Mouse (Mus musculus) cerebellum, postnatal 25 days (tissue): ENCODE data around the gene Fhad1.

Experiments used
- DNase-seq, 2 experiments: peaks; one replicate each; pipeline ENCODE4 v3.0.0; 2021; ENCODE audit warnings: mixed read lengths in 2 of 2

Gene Fhad1

DNA sequence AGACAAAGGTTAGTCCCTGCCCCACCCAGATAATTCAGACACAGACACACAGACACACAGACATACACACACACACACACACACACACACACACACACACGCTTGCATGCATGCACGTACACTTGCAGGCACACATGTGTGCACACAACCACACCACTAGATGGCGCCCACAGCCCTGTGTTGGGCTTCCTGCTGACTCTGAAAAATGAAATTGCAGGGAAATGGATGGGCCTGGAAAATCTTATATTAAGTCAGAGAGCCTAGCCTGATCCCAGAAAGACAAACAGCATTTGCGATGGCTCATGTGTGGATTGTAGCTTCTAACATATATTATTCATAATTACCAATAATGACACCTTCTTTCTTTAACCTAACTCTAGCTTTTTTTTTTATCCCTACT, 38.7 kb downstream of the Fhad1 start:
- DNase-seq, result peak; percentile 44 to 73

DNA sequence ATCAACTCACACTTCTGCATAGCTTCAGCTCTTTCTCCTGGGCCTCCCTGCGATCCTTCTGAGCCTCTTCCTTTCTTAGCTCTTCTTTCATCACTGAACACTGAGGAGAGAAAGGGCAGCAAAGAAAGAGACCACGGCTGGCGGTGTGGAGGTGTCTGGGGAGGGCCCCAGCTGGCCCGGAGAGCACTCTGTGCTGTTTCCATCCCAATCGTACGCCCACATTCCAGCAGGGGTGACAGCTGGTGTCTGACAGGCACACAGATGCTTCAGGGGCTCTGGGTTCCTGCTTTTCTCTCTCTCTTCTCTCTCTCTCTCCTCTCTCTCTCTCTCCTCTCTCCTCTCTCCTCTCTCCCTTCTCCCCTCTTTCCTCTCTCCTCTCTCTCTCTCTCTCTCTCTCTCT, 50.3 kb downstream of the Fhad1 start:
- no peak for DNase-seq

GRCm38 (mm10) chr4:141963907-141964306, 51.0 kb downstream of the Fhad1 start:
- no peak for DNase-seq

- peak; percentile 62 to 81 for DNase-seq
Measured at GRCm38 (mm10) chr4:141962811-141963685, 51.8 kb downstream of the Fhad1 start.

- no peak for DNase-seq
Measured at GRCm38 (mm10) chr4:141960037-141960436, 54.8 kb downstream of the Fhad1 start.

DNA sequence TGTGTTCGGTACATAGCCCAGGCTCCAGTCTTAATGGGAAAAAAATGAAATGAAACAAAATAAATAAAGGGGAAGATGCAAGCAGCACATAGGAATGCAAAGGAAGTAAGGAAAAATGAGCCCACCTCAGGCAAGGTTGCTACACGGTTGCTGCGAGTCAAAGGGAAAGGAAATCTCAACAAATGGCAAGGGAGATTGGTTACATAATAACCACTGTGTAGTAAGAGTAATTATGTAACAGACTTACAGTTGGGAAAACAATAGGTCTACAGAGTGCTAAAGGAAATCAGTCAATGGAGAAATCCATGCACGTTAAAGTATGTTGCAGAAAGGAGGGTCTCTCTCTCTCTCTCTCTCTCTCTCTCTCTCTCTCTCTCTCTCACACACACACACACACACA, 55.3 kb downstream of the Fhad1 start:
- no peak for DNase-seq

DNA sequence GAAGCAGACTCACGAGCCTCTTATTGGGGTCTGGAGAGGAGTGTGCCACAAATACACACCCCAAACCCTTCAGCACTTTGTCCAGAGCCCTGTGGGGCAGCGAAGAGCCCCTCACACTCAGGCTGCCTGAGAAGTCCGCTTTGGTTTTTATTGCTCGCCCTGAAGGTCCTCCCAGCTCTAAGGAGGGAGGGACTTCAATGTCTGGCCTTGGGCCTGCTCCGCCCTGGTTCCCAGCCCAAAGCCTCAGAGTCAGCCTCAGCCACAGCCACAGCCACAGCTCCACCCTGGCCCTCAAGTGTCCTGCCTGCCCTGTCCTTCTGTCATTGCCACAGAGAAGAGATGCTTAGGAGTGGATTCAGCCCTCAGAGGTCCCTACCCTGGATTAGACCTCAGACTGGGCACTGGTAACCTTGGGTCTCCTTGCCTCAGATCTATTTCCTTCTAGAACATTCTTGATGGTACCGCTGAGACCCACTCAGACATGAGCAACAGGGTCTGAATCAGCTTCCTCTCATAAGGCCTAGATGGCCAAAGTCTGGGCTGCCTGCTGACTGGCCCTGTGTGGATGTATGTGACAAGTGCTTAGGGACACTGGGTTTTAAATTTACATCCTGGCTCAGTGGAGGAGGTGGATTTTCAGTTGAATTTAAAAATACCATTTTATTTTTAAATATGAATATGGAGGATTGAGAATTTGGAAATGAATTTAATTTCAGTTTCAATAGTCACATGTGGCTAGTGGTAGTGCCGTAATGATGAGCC, 56.1 kb downstream of the Fhad1 start:
- peak in 1 of 2 experiments; percentile 27 for DNase-seq

DNA sequence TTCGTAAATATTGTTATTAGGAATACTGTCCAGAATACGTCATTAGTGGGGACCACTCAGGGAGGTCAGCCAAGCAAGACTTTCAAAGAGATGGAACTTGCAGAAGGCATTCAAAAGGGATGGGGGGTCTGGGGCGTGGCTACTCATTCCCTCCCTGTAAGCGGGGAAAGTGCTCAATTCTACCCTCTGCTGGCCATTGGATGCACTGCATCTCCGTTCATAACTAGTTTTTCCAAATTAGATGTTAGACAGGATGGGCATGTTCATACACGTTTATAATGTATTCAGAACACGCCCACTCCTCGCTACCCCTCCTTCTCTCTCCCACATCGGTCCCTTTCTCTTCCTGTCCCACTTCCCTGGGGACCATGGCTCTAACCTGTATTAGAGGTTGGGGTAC, 56.7 kb downstream of the Fhad1 start:
- DNase-seq, result peak; percentile 73 to 84

- DNase-seq, result no peak
Measured at GRCm38 (mm10) chr4:141957740-141958139, 57.1 kb downstream of the Fhad1 start.

DNA sequence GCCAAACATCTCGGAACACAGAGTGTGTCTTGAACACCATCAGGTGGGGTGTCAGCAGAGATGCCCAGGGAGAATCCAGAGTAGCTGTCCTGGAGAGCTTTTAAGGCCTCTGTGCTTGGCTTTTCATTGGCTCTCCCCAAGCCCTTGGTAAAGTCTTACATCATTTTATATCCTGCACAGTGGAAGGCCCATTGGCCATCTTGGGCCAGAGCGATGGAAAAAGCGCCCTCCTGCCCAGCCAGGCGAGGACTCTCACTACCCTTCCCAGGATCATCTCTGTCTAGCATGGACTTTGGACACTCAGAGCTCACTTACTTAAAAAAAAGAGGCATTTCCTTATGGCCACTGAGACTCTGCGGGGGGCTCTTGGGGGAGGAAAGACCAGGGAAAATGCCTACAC, 58.0 kb downstream of the Fhad1 start:
- no peak for DNase-seq

- DNase-seq, result no peak
Measured at GRCm38 (mm10) chr4:141954770-141955720, 59.8 kb downstream of the Fhad1 start.

DNA sequence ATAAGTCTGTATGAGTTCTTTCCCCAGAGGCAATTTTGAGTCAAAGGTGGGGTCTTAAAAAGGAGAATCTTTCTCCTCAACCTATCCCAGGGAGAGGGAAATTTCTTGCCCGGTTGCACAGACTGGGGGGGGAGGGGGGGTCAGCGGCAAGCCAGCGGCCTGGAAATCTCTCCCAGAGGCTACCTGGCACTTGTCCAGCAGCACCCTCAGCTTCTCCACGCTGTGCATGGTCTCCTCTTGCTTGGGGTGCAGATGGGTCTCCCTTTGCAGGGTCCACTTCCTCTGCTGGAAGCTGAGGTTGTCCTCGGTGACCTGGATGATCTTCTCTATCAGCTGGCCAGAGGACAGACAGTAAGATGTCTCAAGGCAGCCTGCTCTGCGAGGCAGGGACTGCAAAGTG, 61.0 kb downstream of the Fhad1 start:
- DNase-seq, result no peak

DNA sequence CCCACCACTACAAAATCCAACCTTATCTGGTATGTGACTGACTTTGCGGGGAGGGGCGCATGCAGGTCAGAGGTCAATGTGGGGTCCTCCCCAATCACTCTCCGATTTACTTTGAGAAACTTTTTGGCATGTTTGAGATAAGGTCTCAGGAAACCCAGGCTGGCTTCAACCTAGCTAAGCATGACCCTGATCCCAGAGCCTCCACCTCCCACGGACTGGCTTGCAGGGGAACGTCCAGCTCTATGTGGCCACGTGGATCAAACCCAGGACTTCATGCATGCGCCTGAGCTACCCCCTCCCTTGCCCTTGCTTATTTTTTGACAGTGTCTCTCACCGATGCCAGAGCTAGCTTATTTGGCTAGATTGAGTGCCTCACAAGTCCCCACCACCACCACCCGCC, 61.6 kb downstream of the Fhad1 start:
- no peak for DNase-seq

DNA sequence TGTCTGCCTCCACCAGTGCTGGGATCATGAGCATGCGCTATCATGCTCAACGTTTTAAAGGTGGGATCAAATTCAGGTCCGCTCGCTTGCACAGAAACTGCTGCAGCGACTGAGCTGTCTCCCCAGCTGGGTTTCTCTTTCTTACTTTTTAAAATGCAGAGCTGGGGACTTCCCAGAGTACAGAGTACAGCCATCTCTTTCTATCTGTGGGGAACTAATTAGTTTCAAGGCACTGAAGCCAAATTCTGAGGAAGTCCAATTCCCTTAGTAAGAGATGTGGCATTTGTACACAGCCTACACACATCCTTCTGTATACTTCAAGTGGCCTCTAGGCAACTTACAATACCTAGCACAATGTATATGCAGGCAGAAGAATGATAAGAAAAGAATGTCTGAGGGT, 62.1 kb downstream of the Fhad1 start:
- DNase-seq, result no peak

- no peak for DNase-seq
Measured at GRCm38 (mm10) chr4:141952114-141952513, 62.8 kb downstream of the Fhad1 start.

DNA sequence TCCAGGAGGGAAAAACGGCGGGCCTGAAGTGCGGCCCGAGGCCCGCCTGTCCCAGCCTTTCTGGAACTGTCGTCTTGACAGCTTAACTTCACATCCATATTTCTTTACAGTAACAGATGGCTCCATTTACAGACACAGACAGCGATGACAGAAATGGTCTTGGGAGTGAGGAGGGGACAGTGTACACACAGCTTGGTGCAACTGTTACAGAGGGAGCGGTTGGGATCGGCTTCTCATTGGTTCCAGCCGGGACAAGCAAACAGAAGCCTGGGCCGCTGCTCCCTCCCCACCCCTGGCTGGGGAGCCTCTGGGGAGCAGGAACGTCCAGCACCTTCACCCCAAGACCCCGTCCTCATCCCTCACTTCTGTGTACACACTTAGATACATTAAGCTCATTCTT, 65.4 kb downstream of the Fhad1 start:
- DNase-seq, result no peak

DNA sequence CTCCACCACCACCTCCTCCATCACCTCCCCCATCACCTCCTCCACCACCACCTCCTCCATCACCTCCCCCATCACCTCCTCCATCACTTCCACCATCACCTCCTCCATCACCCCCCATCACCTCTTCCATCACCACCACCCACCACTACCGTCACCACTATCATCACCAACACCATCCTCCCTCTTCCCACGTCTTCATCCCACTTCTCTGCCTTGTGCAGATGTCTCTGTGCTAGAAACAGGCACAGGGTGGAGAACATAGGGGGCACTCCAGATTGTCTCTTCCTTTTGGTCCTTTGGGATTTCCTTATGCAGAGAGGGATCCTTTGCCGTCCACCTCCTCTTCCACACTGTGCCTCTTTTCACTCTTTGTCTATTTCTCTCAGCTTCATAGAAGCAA, 66.1 kb downstream of the Fhad1 start:
- DNase-seq, result no peak

- DNase-seq, result no peak
Measured at GRCm38 (mm10) chr4:141942403-141942802, 72.5 kb downstream of the Fhad1 start.

DNA sequence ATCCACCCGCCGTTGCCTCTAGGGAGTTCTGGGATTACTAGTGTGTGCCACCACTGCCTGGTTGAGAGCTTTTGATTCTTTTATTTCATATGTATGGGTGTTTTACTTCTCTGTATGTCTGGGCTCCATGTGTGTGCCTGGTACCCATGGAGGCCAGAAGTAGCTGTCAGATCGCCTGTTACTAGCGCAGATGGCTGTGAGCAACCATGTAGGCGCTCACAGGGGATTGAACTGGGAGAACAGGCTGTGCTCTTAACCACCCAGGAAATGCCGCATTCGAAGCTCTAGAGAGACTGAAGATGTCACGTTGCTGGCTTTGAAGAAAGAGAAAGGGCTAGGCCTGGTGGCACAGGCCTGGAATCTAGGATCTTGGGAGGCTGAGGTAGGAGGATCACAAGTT, 73.6 kb downstream of the Fhad1 start:
- no peak for DNase-seq

- no peak for DNase-seq
Measured at GRCm38 (mm10) chr4:141938535-141938934, 76.3 kb downstream of the Fhad1 start.

DNA sequence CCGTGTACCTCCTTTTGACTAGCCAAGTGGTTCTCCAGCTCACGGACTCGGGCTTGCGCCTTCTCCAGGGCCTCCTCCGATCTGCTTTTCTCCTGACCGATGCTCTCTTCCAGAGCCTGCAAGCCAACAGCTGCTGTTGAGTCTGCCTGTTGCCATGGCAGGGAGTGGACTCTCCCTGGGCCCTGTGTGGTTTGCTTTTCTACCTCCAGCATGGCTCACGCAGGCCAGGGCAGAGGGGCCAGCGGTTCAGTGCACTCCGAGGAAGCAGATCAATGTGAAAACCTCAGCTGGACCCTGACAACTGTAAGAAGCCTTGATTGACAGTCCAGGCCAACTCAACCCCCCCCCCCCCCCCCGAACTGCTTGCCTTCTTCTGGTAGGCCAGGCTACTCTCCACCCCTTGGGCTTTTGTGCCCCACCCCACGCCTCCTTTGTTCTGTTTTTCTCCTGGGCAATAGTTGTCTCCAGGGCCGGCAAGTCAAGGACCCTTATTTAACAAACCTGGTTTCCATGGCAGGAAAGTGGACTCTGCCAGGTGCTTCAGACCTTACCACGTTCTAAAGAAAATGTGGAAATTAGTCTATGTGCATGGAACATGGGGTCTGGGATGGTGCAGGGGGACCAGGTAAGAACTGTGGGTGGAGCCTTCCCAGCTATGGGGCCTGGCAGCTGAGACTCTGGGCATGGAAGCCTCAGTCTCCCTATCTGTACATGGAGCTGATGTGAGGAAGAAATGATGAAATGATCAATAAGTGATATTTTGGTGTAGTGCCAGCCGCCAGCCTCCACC, 81.9 kb downstream of the Fhad1 start:
- no peak for DNase-seq

DNA sequence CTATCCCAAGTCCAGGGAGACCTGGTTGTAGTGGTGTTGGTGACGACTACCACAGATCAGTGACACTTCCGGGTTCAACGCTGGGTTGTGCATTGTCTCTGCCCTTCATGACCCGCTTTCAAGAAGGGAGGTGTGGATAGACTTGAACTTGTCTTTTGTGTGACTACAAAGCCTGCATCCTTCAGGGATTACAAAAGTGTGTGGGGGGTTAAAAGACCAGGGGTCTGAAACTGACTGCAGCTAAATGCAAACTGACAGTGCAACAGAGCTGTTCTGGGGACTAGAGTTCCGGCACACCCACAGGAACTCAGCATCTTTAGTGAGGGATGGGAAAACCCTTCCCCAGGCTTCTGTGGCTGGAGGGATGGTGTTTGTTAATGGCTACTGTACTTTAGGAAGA, 83.4 kb downstream of the Fhad1 start:
- no peak for DNase-seq
